12 mouse cellular contexts compared by ENCODE assay signal in the genomic region with DNA sequence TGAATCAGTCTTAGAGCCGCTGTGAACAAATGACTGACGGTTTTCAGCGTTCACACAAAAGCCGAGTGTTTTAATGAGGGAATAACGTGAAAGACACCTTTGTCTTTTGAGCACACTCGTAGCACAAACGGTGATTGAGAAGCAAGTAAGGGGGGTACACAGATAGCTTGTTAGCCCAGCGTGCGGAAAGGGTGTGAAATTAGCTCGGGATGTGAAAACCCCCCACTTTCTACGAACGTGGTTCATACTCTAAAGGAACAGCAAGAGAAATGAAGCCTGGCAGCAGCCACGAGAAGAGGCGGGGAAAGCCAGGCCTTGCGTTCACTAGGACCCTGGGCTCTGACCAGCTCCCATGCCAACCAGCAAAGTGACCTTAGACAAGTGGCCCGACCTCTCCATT. TPM values are rescaled to one million over a fixed set of nuclear protein-coding genes. Genes with fewer than 3 reads are reported as not detected.
A peak's percentile ranks its signal among the peaks of the same experiment; 100 is the strongest.
DNase-seq lines count a peak whose midpoint lies in the region; ATAC-seq lines count a peak whose summit lies in the region.
"Had no signal": no experiment of that assay in that cellular context is flagged by ENCODE, and none has a peak within 500 bp of the region (broad histone marks: within the 10 kb centered on the region; RNA-seq: fewer than 3 reads in every experiment).

No protein-coding gene starts in this region.

- H3K27ac ChIP-seq in neural tube, embryonic 11.5 days (ENCODE audit: low read depth, low read length): no peak overlapping the region
- peak overlapping the region; percentile 89 for H3K27ac ChIP-seq in forebrain, embryonic 11.5 days (ENCODE audit: low read depth, low read length)
- H3K27ac ChIP-seq in hindbrain, embryonic 16.5 days (ENCODE audit: low read depth, low read length): no peak overlapping the region
- H3K27ac ChIP-seq in neural tube, embryonic 15.5 days (replicated peaks): peak overlapping the region; percentile 51; the same call in 1 of the 2 replicates
- H3K27ac ChIP-seq: heart, adult 2 months had no signal

- H3K4me2 ChIP-seq in neural tube, embryonic 11.5 days (ENCODE audit: low read depth): no peak overlapping the region
- H3K4me2 ChIP-seq in forebrain, embryonic 11.5 days (ENCODE audit: low read depth, low read length, severe bottlenecking): no peak overlapping the region
- H3K4me2 ChIP-seq in hindbrain, embryonic 16.5 days (ENCODE audit: low read length): peak overlapping the region; percentile 32; the same call in 1 of the 2 replicates
- no peak overlapping the region; the same call in 1 of the 2 replicates for H3K4me2 ChIP-seq in neural tube, embryonic 15.5 days

- H3K27me3 ChIP-seq in neural tube, embryonic 11.5 days (ENCODE audit: control insufficient read depth, insufficient read depth, low read length): no peaks in the 10 kb centered on the region
- H3K27me3 ChIP-seq in forebrain, embryonic 11.5 days (ENCODE audit: control insufficient read depth, insufficient read depth, low read length): no peaks in the 10 kb centered on the region
- no peaks in the 10 kb centered on the region for H3K27me3 ChIP-seq in hindbrain, embryonic 16.5 days (replicated peaks; ENCODE audit: control insufficient read depth, insufficient read depth, low read length)
- H3K27me3 ChIP-seq in neural tube, embryonic 15.5 days (replicated peaks): no peaks in the 10 kb centered on the region

- no peaks in the 10 kb centered on the region; the same call in 1 of the 2 replicates for H3K4me1 ChIP-seq in neural tube, embryonic 11.5 days (ENCODE audit: control insufficient read depth, insufficient read depth, low read length)
- peaks cover 9% of the 10 kb centered on the region; the same call in 1 of the 2 replicates for H3K4me1 ChIP-seq in forebrain, embryonic 11.5 days (replicated peaks; ENCODE audit: control insufficient read depth, insufficient read depth, low read length)
- H3K4me1 ChIP-seq in hindbrain, embryonic 16.5 days (ENCODE audit: control insufficient read depth, insufficient read depth, low read depth, low read length): no peaks in the 10 kb centered on the region
- H3K4me1 ChIP-seq in neural tube, embryonic 15.5 days: no peaks in the 10 kb centered on the region; the same call in 1 of the 2 replicates

- 44% methylated on average over 16 of the region's 16 CpGs for WGBS in neural tube, embryonic 11.5 days
- WGBS in forebrain, embryonic 11.5 days: 26% methylated on average over 16 of the region's 16 CpGs
- WGBS in hindbrain, embryonic 16.5 days: 20% methylated on average over 16 of the region's 16 CpGs
- 24% methylated on average over 16 of the region's 16 CpGs for WGBS in neural tube, embryonic 15.5 days

- no peak overlapping the region for H3K4me3 ChIP-seq in neural tube, embryonic 11.5 days (ENCODE audit: low read depth, low read length)
- no peak overlapping the region for H3K4me3 ChIP-seq in forebrain, embryonic 11.5 days (ENCODE audit: low read depth, low read length)
- H3K4me3 ChIP-seq in hindbrain, embryonic 16.5 days (ENCODE audit: low read length): no peak overlapping the region
- H3K4me3 ChIP-seq in neural tube, embryonic 15.5 days (replicated peaks): no peak overlapping the region
- H3K4me3 ChIP-seq: heart, adult 2 months had no signal

- ATAC-seq in neural tube, embryonic 11.5 days (ENCODE audit: insufficient read depth, low FRiP score, low TSS enrichment): no peak
- peak; percentile 84 for ATAC-seq in forebrain, embryonic 11.5 days (replicated peaks; ENCODE audit: low FRiP score)
- peak; percentile 60 for ATAC-seq in hindbrain, embryonic 16.5 days
- ATAC-seq in neural tube, embryonic 15.5 days (ENCODE audit: low FRiP score): no peak

- peak; percentile 30 for DNase-seq in neural tube, embryonic 11.5 days (ENCODE audit: low spot score)
- DNase-seq in neural tube, embryonic 10.5 days (ENCODE audit: extremely low spot score, low spot score): no peak
- DNase-seq in forebrain, embryonic 11.5 days (ENCODE audit: low spot score): peak; percentile 71
- no peak for DNase-seq in gastrocnemius, postnatal 4 days (ENCODE audit: low spot score in 2 of 2)
- no peak for DNase-seq in lung, adult 18-20 months
- no peak for DNase-seq in thymus, adult 18-20 months
- DNase-seq: heart, adult 2 months; heart, postnatal 4 days; kidney, adult 9 months; thymus, postnatal 25 days had no signal

- H3K9ac ChIP-seq in neural tube, embryonic 11.5 days (ENCODE audit: low read length): no peak overlapping the region
- 0 out of 2 replicates have a peak overlapping the region, but pooled peaks have one; percentile 10 for H3K9ac ChIP-seq in forebrain, embryonic 11.5 days (ENCODE audit: low read length)
- H3K9ac ChIP-seq in hindbrain, embryonic 16.5 days (ENCODE audit: low read depth, low read length): no peak overlapping the region
- H3K9ac ChIP-seq in neural tube, embryonic 15.5 days (replicated peaks): no peak overlapping the region

- no peaks in the 10 kb centered on the region for H3K36me3 ChIP-seq in neural tube, embryonic 11.5 days (ENCODE audit: control insufficient read depth, insufficient read depth, low read length)
- H3K36me3 ChIP-seq in forebrain, embryonic 11.5 days (ENCODE audit: control insufficient read depth, insufficient read depth, low read length): no peaks in the 10 kb centered on the region
- H3K36me3 ChIP-seq in hindbrain, embryonic 16.5 days (ENCODE audit: control insufficient read depth, insufficient read depth, low read length): no peaks in the 10 kb centered on the region
- H3K36me3 ChIP-seq in neural tube, embryonic 15.5 days: no peaks in the 10 kb centered on the region

- no peaks in the 10 kb centered on the region for H3K9me3 ChIP-seq in neural tube, embryonic 11.5 days (ENCODE audit: control insufficient read depth, low read length)
- no peaks in the 10 kb centered on the region for H3K9me3 ChIP-seq in forebrain, embryonic 11.5 days (ENCODE audit: control insufficient read depth, low read length)
- H3K9me3 ChIP-seq in hindbrain, embryonic 16.5 days (ENCODE audit: control insufficient read depth, low read length): no peaks in the 10 kb centered on the region
- no peaks in the 10 kb centered on the region for H3K9me3 ChIP-seq in neural tube, embryonic 15.5 days (replicated peaks)

RNA-seq across cellular contexts. Expression of a gene that starts 54.0 kb away (rescaled TPM):
- polyA plus RNA-seq in neural tube, embryonic 11.5 days (2014; fragmentation: Nextera tagmentation; extraction: Ambion mirVana): 2.0 and 2.2 TPM in 2 replicates
- 1.7 and 1.9 TPM in 2 replicates for polyA plus RNA-seq in forebrain, embryonic 11.5 days (2014; fragmentation: Nextera tagmentation; extraction: Ambion mirVana)
- polyA plus RNA-seq in hindbrain, embryonic 16.5 days (2015; fragmentation: Nextera tagmentation; extraction: Ambion mirVana): 17.8 and 20.6 TPM in 2 replicates
- 16.7 and 18.6 TPM in 2 replicates for polyA plus RNA-seq in neural tube, embryonic 15.5 days (2015; fragmentation: Nextera tagmentation; extraction: Ambion mirVana)
- total RNA-seq in gastrocnemius, postnatal 4 days (2021): under 1 TPM; 0.29 TPM

Comparison
In these comparisons a context has a peak if more than half of its experiments do, and no peak if none do; other contexts are left out.
1. DNase-seq: peak in neural tube, embryonic 11.5 days (single experiment) and forebrain, embryonic 11.5 days (single experiment); none in neural tube, embryonic 10.5 days (single experiment), gastrocnemius, postnatal 4 days (0 of 2), lung, adult 18-20 months (0 of 2) and thymus, adult 18-20 months (0 of 2).
2. H3K27ac ChIP-seq: peak in forebrain, embryonic 11.5 days (single experiment) and neural tube, embryonic 15.5 days (single experiment); none in neural tube, embryonic 11.5 days (single experiment) and hindbrain, embryonic 16.5 days (single experiment).
3. ATAC-seq: peak in forebrain, embryonic 11.5 days (single experiment) and hindbrain, embryonic 16.5 days (single experiment); none in neural tube, embryonic 11.5 days (single experiment) and neural tube, embryonic 15.5 days (single experiment).